Mouse (Mus musculus) gastrocnemius, adult 2 months (tissue): ENCODE measurements around the gene Eipr1. TPM values are rescaled to one million over a fixed set of nuclear protein-coding genes. Genes with fewer than 3 reads are reported as not detected.

ENCODE experiments used
- DNase-seq: peaks from one replicate; pipeline ENCODE4 v3.0.0; 2022
- H3K27ac ChIP-seq: fragments of 200-600 bp; 2 replicates; pipeline ENCODE4 v1.8.1; 2022; ENCODE audit warnings: mild to moderate bottlenecking
- H3K4me3 ChIP-seq: fragments of 200-600 bp; 2 replicates; pipeline ENCODE4 v1.8.1; 2022; ENCODE audit warnings: mild to moderate bottlenecking, moderate library complexity
- CTCF ChIP-seq: fragments of 200-600 bp; IDR thresholded peaks from 2 replicates; pipeline ENCODE4 v1.8.1; 2022; ENCODE audit warnings: antibody characterized with exemption, mild to moderate bottlenecking, moderate library complexity
- intact Hi-C: fragments of 180-260 bp; cut with DNase I; formaldehyde crosslinking; loops from one replicate; pipeline ENCODE4 v1.15.1; 2025
- total RNA-seq, 2 experiments: library from RNA; stranded (reverse); gene quantifications; 2 replicates each; pipeline ENCODE4 v1.2.3; 2021

The Eipr1 gene
- total RNA-seq, 2 experiments from 2014 or later = 6.5 to 7.2 TPM

- H3K4me3 ChIP-seq = no peak overlapping the region
- no peak overlapping the region for H3K27ac ChIP-seq
- DNase-seq = no peak
- intact Hi-C loops = no loop called here
- TF ChIP-seq CTCF = no peak
Observed at GRCm38 (mm10) chr12:28785299-28785698, 33.7 kb downstream of the Eipr1 start.

GRCm38 (mm10) chr12:28786310-28786709, 34.7 kb downstream of the Eipr1 start:
- intact Hi-C loops = no loop called here
- DNase-seq = no peak
- TF ChIP-seq CTCF = no peak

GRCm38 (mm10) chr12:28792613-28793012, 41.0 kb downstream of the Eipr1 start:
- H3K27ac ChIP-seq = no peak overlapping the region
- no peak for TF ChIP-seq CTCF
- DNase-seq = no peak
- intact Hi-C loops = no loop called here
- H3K4me3 ChIP-seq = no peak overlapping the region

More at GRCm38 (mm10) chr12:28786310-28786709, 34.7 kb downstream of the Eipr1 start:
- no peak overlapping the region for H3K27ac ChIP-seq
- no peak overlapping the region for H3K4me3 ChIP-seq

GRCm38 (mm10) chr12:28793715-28794114, 42.1 kb downstream of the Eipr1 start:
- intact Hi-C loops = no loop called here
- TF ChIP-seq CTCF = no peak
- no peak for DNase-seq
- no peak overlapping the region for H3K4me3 ChIP-seq
- H3K27ac ChIP-seq = no peak overlapping the region

GRCm38 (mm10) chr12:28795041-28795440, 43.4 kb downstream of the Eipr1 start:
- Histone ChIP-seq H3K4me3 (no peak overlapping the region), H3K27ac (no peak overlapping the region)
- no peak for TF ChIP-seq CTCF
- no peak for DNase-seq
- intact Hi-C loops = no loop called here

- intact Hi-C loops = no loop called here
- no peak for TF ChIP-seq CTCF
- Histone ChIP-seq H3K27ac (no peak overlapping the region), H3K4me3 (no peak overlapping the region)
- DNase-seq = no peak
Observed at GRCm38 (mm10) chr12:28796881-28797420, 45.3 kb downstream of the Eipr1 start.

- 0 out of 2 replicates have a peak overlapping the region, but pooled peaks have one; percentile 16 for H3K27ac ChIP-seq
- DNase-seq = no peak
- TF ChIP-seq CTCF = no peak
- intact Hi-C loops = no loop called here
- H3K4me3 ChIP-seq = no peak overlapping the region
Observed at GRCm38 (mm10) chr12:28799798-28800411, 48.3 kb downstream of the Eipr1 start.

- TF ChIP-seq CTCF = no peak
- H3K27ac ChIP-seq = 0 out of 2 replicates have a peak overlapping the region, but pooled peaks have one; percentile 16
- H3K4me3 ChIP-seq = no peak overlapping the region
- intact Hi-C loops = no loop called here
- DNase-seq = no peak
Observed at GRCm38 (mm10) chr12:28800423-28800822, 48.8 kb downstream of the Eipr1 start.

GRCm38 (mm10) chr12:28800891-28801290, 49.3 kb downstream of the Eipr1 start:
- H3K27ac ChIP-seq = no peak overlapping the region
- intact Hi-C loops = no loop called here
- DNase-seq = no peak
- no peak for TF ChIP-seq CTCF
- H3K4me3 ChIP-seq = no peak overlapping the region

GRCm38 (mm10) chr12:28801731-28802130, 50.1 kb downstream of the Eipr1 start:
- Histone ChIP-seq H3K27ac (no peak overlapping the region), H3K4me3 (no peak overlapping the region)
- no peak for TF ChIP-seq CTCF
- no peak for DNase-seq
- intact Hi-C loops = no loop called here

- Histone ChIP-seq H3K4me3 (no peak overlapping the region), H3K27ac (no peak overlapping the region)
- TF ChIP-seq CTCF = no peak
- no peak for DNase-seq
- intact Hi-C loops = no loop called here
Observed at GRCm38 (mm10) chr12:28803043-28803442, 51.4 kb downstream of the Eipr1 start.

GRCm38 (mm10) chr12:28804558-28805481, 53.2 kb downstream of the Eipr1 start:
- no peak for TF ChIP-seq CTCF
- intact Hi-C loops = no loop called here
- Histone ChIP-seq H3K4me3 (no peak overlapping the region), H3K27ac (peak overlapping the region; percentile 66)
- peak; percentile 55 for DNase-seq

GRCm38 (mm10) chr12:28808786-28809375, 57.3 kb downstream of the Eipr1 start:
- no peak for DNase-seq
- intact Hi-C loops = no loop called here
- Histone ChIP-seq H3K27ac (no peak overlapping the region), H3K4me3 (no peak overlapping the region)
- no peak for TF ChIP-seq CTCF
